Mouse (Mus musculus) small intestine, adult 2 months (tissue): ENCODE data around the gene Flvcr1. TPM values are rescaled to one million over a fixed set of nuclear protein-coding genes. Genes with fewer than 3 reads are reported as not detected.
"Not testable (repeated sequence)": the region's sequence is repeated elsewhere in the genome, so short reads cannot be mapped to it uniquely, and the experiment has no call there.

ENCODE experiments used
- H3K27ac ChIP-seq: fragments of 200-500 bp; 2 replicates; pipeline ENCODE4 v1.5.1; 2012; ENCODE audit warnings: low read depth, low read length, control low read depth, inconsistent platforms; ENCODE audit not compliant: insufficient read depth
- H3K27me3 ChIP-seq: fragments of 200-500 bp; 2 replicates; pipeline ENCODE4 v1.6.1; 2012; ENCODE audit warnings: mild to moderate bottlenecking, moderate library complexity, low read length, inconsistent platforms; ENCODE audit not compliant: control insufficient read depth, insufficient read depth
- H3K36me3 ChIP-seq: fragments of 200-500 bp; 2 replicates; pipeline ENCODE4 v1.6.1; 2012; ENCODE audit warnings: mild to moderate bottlenecking, low read length, control low read depth, inconsistent platforms; ENCODE audit not compliant: control insufficient read depth, insufficient read depth
- H3K4me1 ChIP-seq: fragments of 200-500 bp; 2 replicates; pipeline ENCODE4 v1.6.1; 2012; ENCODE audit warnings: low read length, inconsistent platforms, mixed read lengths; ENCODE audit not compliant: control insufficient read depth, insufficient read depth, insufficient read length
- H3K4me3 ChIP-seq: fragments of 200-500 bp; 2 replicates; pipeline ENCODE4 v1.5.1; 2012; ENCODE audit warnings: low read depth, mild to moderate bottlenecking, control low read depth, inconsistent platforms, low read length, moderate library complexity
- CTCF ChIP-seq: fragments of 200-500 bp; IDR thresholded peaks from 2 replicates; pipeline ENCODE4 v1.5.1; 2012; ENCODE audit warnings: low read depth, mild to moderate bottlenecking, control low read depth, inconsistent platforms, low read length, moderate library complexity, mixed read lengths; ENCODE audit not compliant: insufficient replicate concordance, insufficient read length; ENCODE audit errors: extremely low read depth
- POLR2A ChIP-seq: fragments of 200-500 bp; IDR thresholded peaks from 2 replicates; pipeline ENCODE4 v1.6.1; 2012; ENCODE audit warnings: low read depth, mild to moderate bottlenecking, control low read depth, inconsistent platforms, low read length, moderate library complexity
- WGBS: fragments of 180-500 bp; shearing (Covaris S2); methylation state at CpG from one replicate; pipeline ENCODE4 v1.1.7; 2018; 5-methylcytosine and 5-hydroxymethylcytosine counted together
- polyA plus RNA-seq: library from polyadenylated mRNA; depleted of rRNA; stranded (reverse); fragments of >200 nt; gene quantifications from 2 replicates; pipeline ENCODE4 v1.2.3, GENCODE M21; 2012

Gene Flvcr1
- polyA plus RNA-seq, 1 experiment: 86.3 TPM

DNA sequence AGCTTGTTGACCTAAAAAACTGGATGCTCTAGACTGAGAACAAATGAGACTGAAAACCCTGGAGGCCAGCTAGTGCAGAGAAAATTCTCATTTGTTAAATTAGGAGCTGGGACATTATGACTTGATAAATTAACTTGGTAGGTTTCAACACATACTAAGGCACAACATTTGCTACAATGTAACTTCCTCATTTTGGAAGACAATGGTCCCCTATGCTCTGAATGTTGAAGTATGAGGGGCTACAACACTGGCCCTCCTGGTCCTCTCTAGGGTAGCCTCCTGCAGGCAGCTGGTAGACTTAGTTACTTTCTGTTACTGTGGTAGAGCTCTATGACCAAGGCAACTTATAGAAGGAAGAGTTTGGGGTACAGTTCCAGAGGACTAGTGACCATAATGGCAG lies 15.4 kb upstream of the Flvcr1 start:
- no peak overlapping the region for H3K4me3 ChIP-seq
- H3K4me1 ChIP-seq: peaks cover 10% of the 10 kb centered on the region
- no peaks in the 10 kb centered on the region for H3K36me3 ChIP-seq
- no peaks in the 10 kb centered on the region for H3K27me3 ChIP-seq
- TF ChIP-seq POLR2A (no peak), CTCF (no peak)
- no peak overlapping the region for H3K27ac ChIP-seq

DNA sequence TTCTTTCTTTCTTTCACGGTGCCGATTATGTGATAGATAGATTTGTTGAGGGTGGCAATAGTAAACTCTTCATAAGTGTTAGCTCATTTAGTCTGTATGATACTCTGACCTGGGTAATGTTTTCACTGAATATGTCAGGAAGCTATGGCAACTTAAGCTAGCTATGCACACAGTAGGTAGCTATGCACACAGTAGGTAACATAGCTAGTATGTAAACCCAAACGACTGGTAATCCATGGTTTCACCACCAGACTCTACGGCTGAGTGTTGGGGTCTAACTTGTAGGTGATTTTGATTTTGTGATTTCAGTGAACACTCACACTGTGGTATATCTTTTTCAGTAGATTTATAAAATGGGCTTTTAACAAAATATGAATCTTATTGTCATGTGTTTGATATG lies 12.0 kb upstream of the Flvcr1 start:
- no peaks in the 10 kb centered on the region for H3K27me3 ChIP-seq
- H3K27ac ChIP-seq: no peak overlapping the region
- peaks cover 9% of the 10 kb centered on the region for H3K4me1 ChIP-seq
- H3K4me3 ChIP-seq: no peak overlapping the region
- TF ChIP-seq CTCF (no peak), POLR2A (no peak)
- H3K36me3 ChIP-seq: no peaks in the 10 kb centered on the region
- 90% methylated on average over 4 of the region's 4 CpGs for WGBS

DNA sequence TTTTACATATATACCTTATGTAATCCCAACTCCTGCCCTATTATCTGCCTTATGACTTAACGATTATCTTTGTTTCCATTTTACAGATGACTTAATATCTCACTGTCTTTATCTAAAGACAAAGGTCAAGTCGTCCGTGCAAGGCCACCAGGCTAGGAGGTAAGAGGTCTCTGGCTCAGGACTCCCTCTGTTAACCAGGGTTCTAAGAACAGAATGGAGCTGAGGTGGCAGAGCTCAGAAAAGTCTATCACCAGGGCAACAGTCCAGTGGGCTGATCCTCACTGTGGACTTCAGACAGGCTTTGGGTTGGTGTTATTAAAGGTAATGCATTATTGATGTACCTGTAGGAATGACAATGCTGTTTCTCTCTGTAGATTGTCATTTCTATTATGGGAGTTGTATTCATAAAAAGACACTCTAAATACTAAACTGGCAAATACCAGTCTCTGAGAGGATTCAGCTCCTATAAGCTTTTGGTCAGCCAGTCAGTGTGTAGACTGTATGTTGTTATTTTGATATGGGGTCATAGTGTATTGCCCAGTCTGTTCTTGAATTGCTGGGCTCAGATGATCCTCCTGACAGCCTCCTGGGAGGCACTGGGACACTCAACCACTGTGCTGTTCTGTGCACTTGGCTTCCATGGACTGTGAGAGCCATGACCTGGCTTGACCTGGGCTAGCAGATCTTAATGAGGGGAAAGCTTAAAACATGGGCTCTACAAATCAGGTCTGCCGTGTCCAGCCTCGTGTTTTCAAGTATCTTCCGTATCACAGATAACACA lies 10.8 kb upstream of the Flvcr1 start, which contains the start of gene Spata45:
Spata45 (plus strand) TSS at position 86 of the 781 bp plus-strand sequence.
- H3K4me3 ChIP-seq: no peak within 1 kb of the TSS
- H3K4me1 ChIP-seq: peaks cover 4% of the 10 kb centered on the region; the same call in 1 of the 2 replicates
- H3K27me3 ChIP-seq: no peaks in the 10 kb centered on the region
- TF ChIP-seq CTCF: no peak
- TF ChIP-seq POLR2A: no peak
- H3K36me3 ChIP-seq: no peaks in the 10 kb centered on the region
- H3K27ac ChIP-seq: peak within 1 kb of the TSS; percentile 55
- WGBS: 46% methylated on average over 6 of the region's 6 CpGs

DNA sequence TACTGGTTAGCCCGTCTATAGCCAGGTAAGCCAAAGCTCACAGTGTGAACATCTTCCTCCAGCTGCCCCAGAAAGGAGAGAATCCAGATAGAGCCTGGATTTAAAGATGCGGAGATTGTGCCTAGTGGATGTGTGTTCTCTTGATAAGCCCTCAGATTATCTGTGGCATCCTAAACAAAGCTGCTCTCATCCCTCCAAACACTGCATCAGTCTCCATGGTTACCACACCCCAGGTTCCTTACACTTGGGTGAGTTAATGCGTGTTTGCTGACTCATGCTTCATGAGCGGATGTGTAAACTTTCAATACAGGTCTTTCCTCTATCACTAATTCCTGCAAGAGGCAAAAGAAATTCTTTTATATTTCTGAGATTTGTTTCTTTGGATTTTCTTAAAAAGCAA lies 9.7 kb upstream of the Flvcr1 start:
- H3K27ac ChIP-seq: no peak overlapping the region
- H3K36me3 ChIP-seq: no peaks in the 10 kb centered on the region
- peaks cover 4% of the 10 kb centered on the region; the same call in 1 of the 2 replicates for H3K4me1 ChIP-seq
- TF ChIP-seq POLR2A (no peak), CTCF (no peak)
- WGBS: 44% methylated on average over 4 of the region's 4 CpGs
- no peak overlapping the region for H3K4me3 ChIP-seq
- no peaks in the 10 kb centered on the region for H3K27me3 ChIP-seq

DNA sequence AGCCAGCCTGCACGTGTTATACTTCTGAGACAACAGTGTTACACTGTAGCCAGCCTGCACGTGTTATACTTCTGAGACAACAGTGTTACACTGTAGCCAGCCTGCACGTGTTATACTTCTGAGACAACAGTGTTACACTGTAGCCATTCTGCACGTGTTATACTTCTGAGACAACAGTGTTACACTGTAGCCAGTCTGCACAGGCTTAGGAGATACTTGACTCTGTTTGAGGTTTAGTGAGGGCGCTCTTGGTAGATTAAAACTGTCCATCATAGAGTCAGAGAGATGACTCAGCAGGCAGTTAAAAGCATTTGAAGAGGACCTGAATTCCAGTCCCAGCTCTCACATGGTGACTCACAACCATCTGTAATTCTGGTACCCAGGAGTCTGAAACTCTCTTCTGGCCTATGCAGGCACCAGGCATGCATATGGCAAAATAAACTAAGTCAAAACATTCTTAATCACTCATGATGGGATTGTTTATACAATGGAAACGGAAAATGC lies 5.0 kb upstream of the Flvcr1 start:
- 71% methylated on average over 6 of the region's 6 CpGs for WGBS

DNA sequence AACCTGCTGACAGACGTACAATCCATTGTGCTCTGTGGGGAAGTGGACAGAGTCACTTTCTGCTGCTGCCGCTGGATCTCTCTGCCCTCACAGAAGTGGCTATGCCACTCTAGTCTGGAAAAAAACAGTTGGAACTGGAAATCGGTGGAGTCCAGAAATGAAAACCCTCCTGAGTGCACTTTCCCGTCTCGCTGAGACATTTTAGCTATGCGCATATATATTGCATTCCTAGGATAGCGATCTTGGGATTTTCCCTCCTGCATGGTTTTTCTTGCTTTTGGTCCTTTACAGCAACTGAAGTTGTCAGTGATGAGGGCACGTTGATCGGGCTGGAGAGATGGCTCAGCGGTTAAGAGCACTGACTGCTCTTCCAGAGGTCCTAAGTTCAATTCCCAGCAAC lies 4.2 kb upstream of the Flvcr1 start:
- H3K4me3 ChIP-seq: no peak overlapping the region
- TF ChIP-seq POLR2A: no peak
- no peak for TF ChIP-seq CTCF
- WGBS: 56% methylated on average over 10 of the region's 10 CpGs
- H3K4me1 ChIP-seq: peaks cover 11% of the 10 kb centered on the region; the same call in 1 of the 2 replicates
- H3K27ac ChIP-seq: peak overlapping the region; percentile 78
- H3K36me3 ChIP-seq: no peaks in the 10 kb centered on the region
- H3K27me3 ChIP-seq: no peaks in the 10 kb centered on the region

More for the DNA sequence above, 5.0 kb upstream of the Flvcr1 start:
- not testable (repeated sequence) for H3K36me3 ChIP-seq, H3K4me3 ChIP-seq, H3K4me1 ChIP-seq, H3K27me3 ChIP-seq, H3K27ac ChIP-seq

DNA sequence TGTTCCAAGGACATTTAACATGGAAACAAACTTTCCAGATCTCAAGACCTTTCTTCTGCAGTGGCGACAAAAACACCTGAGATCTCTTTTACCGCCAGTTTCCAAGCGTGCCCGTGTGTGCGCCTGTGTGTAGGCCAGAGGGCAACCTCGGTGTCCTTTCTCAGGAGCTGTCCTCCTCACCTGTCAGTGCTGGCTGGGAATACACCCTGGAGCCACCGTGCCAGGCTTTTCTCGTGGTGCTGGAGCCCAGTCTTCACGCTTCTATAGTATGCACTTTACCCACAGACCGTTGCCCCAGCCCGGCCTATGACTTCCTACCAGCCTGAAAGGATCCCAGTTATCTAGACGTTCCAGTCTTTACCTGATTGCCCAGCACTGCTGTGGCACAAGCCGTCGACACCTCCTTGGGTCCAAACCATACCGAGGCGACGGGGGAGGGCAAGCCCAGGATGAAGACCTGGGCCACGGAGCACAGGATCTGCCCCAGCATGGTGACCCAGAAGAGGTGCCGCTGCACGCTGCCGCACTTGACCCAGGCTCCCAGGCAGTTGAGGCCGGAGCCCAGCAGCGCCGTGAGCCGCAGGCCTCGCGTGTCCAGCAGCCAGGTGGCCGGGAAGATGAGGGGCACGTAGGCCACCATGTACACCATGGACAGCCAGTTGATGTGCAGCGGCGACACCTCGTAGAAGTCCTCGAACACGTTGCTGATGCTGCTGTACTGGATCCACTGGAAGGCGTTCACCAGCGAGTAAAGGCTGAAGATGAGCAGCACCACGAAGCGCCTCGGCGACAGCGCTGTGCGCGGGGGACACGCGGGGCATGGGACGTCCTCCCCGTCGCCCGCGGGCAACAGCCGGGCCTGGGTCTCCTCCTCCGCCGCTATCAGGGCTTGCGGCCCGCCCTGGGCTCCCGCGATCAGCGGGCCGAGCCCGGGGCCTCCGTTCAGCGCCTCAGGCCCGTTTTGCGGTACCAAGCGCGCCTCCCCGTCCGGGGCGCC lies 644 bp downstream of the Flvcr1 start:
- peaks cover 10% of the 10 kb centered on the region for H3K36me3 ChIP-seq
- peak overlapping the region; percentile 12 for H3K27ac ChIP-seq
- TF ChIP-seq POLR2A: no peak
- TF ChIP-seq CTCF: no peak
- 2% methylated on average over 69 of the region's 69 CpGs for WGBS
- peaks cover 15% of the 10 kb centered on the region; the same call in 1 of the 2 replicates for H3K4me1 ChIP-seq
- H3K4me3 ChIP-seq: peak overlapping the region; percentile 94
- no peaks in the 10 kb centered on the region for H3K27me3 ChIP-seq

DNA sequence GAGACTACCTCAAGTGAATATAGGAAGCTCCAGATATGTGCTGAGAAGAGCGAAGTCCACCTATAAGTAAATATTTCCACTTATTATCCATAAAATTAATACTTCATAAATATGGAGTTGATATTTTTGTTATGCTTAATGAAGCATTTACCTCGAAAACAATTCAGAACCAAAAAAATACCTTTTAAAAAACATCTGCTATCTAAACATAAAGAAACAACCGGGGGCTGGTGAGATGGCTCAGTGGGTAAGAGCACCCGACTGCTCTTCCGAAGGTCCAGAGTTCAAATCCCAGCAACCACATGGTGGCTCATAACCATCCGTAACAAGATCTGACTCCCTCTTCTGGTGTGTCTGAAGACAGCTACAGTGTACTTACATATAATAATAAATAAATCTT lies 2.2 kb downstream of the Flvcr1 start:
- not testable (repeated sequence) for H3K27me3 ChIP-seq, H3K4me3 ChIP-seq, H3K27ac ChIP-seq
- H3K4me1 ChIP-seq: peaks cover 13% of the 10 kb centered on the region; the same call in 1 of the 2 replicates
- peaks cover 14% of the 10 kb centered on the region for H3K36me3 ChIP-seq
- WGBS: 90% methylated on average over 6 of the region's 6 CpGs
